Mouse (Mus musculus) heart, postnatal 25 days (tissue): ENCODE results near the gene Hhex. TPM values are rescaled to one million over a fixed set of nuclear protein-coding genes. Genes with fewer than 3 reads are reported as not detected.

Experiments
- total RNA-seq, 2 experiments: library from RNA; stranded (reverse); gene quantifications; 2 replicates each; pipeline ENCODE4 v1.2.3; 2021

Hhex gene
- total RNA-seq, 2 experiments from 2014 or later, result 3.8 to 4.8 TPM

Other genes starting within 250 kb of the Hhex start
- 10 to 100 TPM; 82.1 to 85.6 TPM for gene March5, start 227.3 kb upstream of the Hhex start, total RNA-seq
- gene Cpeb3, start 226.2 kb upstream of the Hhex start, total RNA-seq, result 10 to 100 TPM; 76.3 to 81.7 TPM
- 10 to 100 TPM; 66.3 to 69.6 TPM for gene Ide, start 97.0 kb upstream of the Hhex start, total RNA-seq
- under 1 TPM; 0.88 to 0.95 TPM for gene Kif11, start 58.4 kb upstream of the Hhex start, total RNA-seq
- 10 to 100 TPM; 29.2 TPM for gene Exoc6, start 115.6 kb downstream of the Hhex start, total RNA-seq